ENCODE assay signal across 8 mouse cellular contexts in the genomic region with DNA sequence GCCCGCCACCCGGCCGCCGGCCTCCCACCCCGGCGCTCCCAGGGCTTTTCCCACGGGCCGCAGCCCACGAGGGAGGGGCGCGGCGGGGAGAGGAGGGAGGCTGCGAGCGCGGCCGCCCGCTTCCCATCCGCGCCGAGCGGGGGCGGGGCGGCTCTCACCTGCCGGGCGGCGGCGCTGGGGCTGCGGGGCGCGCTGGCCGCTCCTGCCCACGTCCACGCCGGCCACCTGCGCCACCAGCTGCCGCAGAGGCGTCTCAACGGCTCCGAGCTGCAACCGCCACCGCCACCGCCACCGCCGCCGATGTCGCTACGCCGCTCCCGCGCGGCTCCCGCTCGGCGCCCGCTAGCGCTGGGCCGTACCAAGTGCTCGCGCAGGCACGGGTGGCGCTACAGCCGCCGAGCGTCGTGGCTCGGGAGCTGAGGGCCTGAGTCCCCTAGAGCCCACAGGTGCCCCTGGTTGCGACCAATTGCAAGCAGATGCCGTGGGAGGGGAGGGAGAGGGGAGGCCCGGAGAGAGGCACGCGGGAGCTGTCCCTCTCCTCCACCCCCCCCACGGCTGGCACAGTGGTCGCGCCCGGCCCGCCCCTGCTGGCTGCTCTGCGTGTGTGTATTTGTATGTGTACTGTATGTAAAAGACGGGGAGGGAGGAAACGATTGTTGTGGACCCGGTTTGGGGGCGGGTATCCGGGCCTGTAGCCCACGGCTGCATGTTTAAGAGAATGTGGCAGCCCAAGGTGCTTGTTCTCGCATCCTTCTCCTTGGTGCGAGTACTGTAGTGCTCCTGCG. TPM values are rescaled to one million over a fixed set of nuclear protein-coding genes. Genes with fewer than 3 reads are reported as not detected.
DNase-seq lines count a peak whose midpoint lies in the region; ATAC-seq and TF ChIP-seq lines count a peak whose summit lies in the region.

A gene (minus strand): TSS at position 343 of the 785 bp plus-strand sequence.

- peak within 1 kb of the TSS; percentile 96 for H3K4me3 ChIP-seq in hindbrain, embryonic 14.5 days (replicated peaks; ENCODE audit: low read length)

- peaks cover 26% of the 10 kb centered on the region for H3K4me1 ChIP-seq in hindbrain, embryonic 14.5 days (replicated peaks; ENCODE audit: control insufficient read depth, insufficient read depth, low read length)

- 1% methylated on average over 68 of the region's 86 CpGs for WGBS in hindbrain, embryonic 14.5 days

- peaks cover 31% of the 10 kb centered on the region for H3K36me3 ChIP-seq in hindbrain, embryonic 14.5 days (replicated peaks; ENCODE audit: control insufficient read depth, insufficient read depth)

- POLR2A ChIA-PET in Patski (lab: Charles Lee): interaction anchor here (1.3 to 1.8 kb wide), 3 partner anchors 9 to 31 kb away, joined by 3 to 4 read pairs (median 4); no protein-coding TSS in a partner anchor

- H3K27ac ChIP-seq in hindbrain, embryonic 14.5 days: peak within 1 kb of the TSS; percentile 100

- in situ Hi-C loops in Patski (cut with MboI; ENCODE audit: low pct_unique_long_range_greater_than_20kb): no loop called here

- peak; percentile 38 for DNase-seq in Patski (ENCODE audit: low read depth, low spot score)
- DNase-seq in cerebellum, postnatal 14 days: peak; percentile 95 to 97
- peak; percentile 85 to 87 for DNase-seq in frontal cortex, postnatal 25 days (ENCODE audit: low spot score in 2 of 2)
- peak; percentile 83 for DNase-seq in hindbrain, embryonic 14.5 days (ENCODE audit: low spot score)
- DNase-seq in layer of hippocampus, postnatal 36 days: peak; percentile 87 to 92
- DNase-seq in lung, postnatal 36 days: peak; percentile 86
- DNase-seq in retina, postnatal 1 day: peak; percentile 97
- peak; percentile 68 to 85 for DNase-seq in urinary bladder, adult 18-20 months (ENCODE audit: low spot score in 2 of 2)

- H3K9me3 ChIP-seq in hindbrain, embryonic 14.5 days (ENCODE audit: control insufficient read depth, low read length): no peaks in the 10 kb centered on the region

- H3K9ac ChIP-seq in hindbrain, embryonic 14.5 days: peak within 1 kb of the TSS; percentile 96

- H3K27me3 ChIP-seq in Patski: no peaks in the 10 kb centered on the region
- no peaks in the 10 kb centered on the region for H3K27me3 ChIP-seq in hindbrain, embryonic 14.5 days (ENCODE audit: control insufficient read depth, insufficient read depth, low read length)

- peak; percentile 4 for TF ChIP-seq CTCF in Patski (IDR thresholded peaks at IDR 0.05)

- ATAC-seq in Patski: peak; percentile 84
- ATAC-seq in hindbrain, embryonic 14.5 days (ENCODE audit: low FRiP score): peak; percentile 94

- H3K4me2 ChIP-seq in hindbrain, embryonic 14.5 days (replicated peaks): peak within 1 kb of the TSS; percentile 78

- CTCF ChIA-PET in Patski (lab: Charles Lee): interaction anchor here (1.3 kb wide), 1 partner anchor 94 kb away, joined by 3 read pairs; no protein-coding TSS in a partner anchor

RNA-seq across cellular contexts. Expression of the gene that starts here (rescaled TPM):
- polyA plus RNA-seq in Patski (2021): 97.9 TPM
- 308 and 330 TPM in 2 replicates for polyA plus RNA-seq in hindbrain, embryonic 14.5 days (2014; fragmentation: Nextera tagmentation; extraction: Ambion mirVana)
- total RNA-seq in layer of hippocampus, postnatal 36 days (2021): 100 to 1,000 TPM; 210 to 215 TPM

Comparison
In these comparisons a context has a peak if more than half of its experiments do, and no peak if none do; other contexts are left out.
1. Peak in every context shown above with its lines: DNase-seq, ATAC-seq, H3K4me3 ChIP-seq and H3K27ac ChIP-seq.
2. DNase-seq: peak in every context shown above with its lines; median percentile 97 in retina, postnatal 1 day; 96 in cerebellum, postnatal 14 days; 90 in layer of hippocampus, postnatal 36 days; 86 in frontal cortex, postnatal 25 days; 86 in lung, postnatal 36 days; 83 in hindbrain, embryonic 14.5 days; 76 in urinary bladder, adult 18-20 months; 38 in Patski.